Mouse (Mus musculus) spleen, adult 2 months (tissue): ENCODE results near the gene Mansc1.

Experiments used
- CTCF ChIP-seq: fragments of 200-500 bp; IDR thresholded peaks from 2 replicates; pipeline ENCODE4 v1.5.1; 2011; ENCODE audit warnings: mild to moderate bottlenecking, inconsistent platforms; ENCODE audit not compliant: insufficient read depth, insufficient read length, insufficient replicate concordance; ENCODE audit errors: extremely low read depth
- POLR2A ChIP-seq: fragments of 200-500 bp; IDR thresholded peaks from 2 replicates; pipeline ENCODE4 v1.6.1; 2011; ENCODE audit warnings: low read depth, low read length, inconsistent platforms

GRCm38 (mm10) chr6:134639900-134640299 lies 7.6 kb upstream of the Mansc1 start:
- TF ChIP-seq POLR2A (no peak), CTCF (no peak)
